Mouse (Mus musculus): ENCODE data around the gene Pdxdc1. TPM values are rescaled to one million over a fixed set of nuclear protein-coding genes. Genes with fewer than 3 reads are reported as not detected.
"Not testable (repeated sequence)": the region's sequence is repeated elsewhere in the genome, so short reads cannot be mapped to it uniquely, and the experiment has no call there.

The Pdxdc1 gene
- polyA plus RNA-seq, 1 experiment from 2014 or later, result 67.3 TPM

DNA sequence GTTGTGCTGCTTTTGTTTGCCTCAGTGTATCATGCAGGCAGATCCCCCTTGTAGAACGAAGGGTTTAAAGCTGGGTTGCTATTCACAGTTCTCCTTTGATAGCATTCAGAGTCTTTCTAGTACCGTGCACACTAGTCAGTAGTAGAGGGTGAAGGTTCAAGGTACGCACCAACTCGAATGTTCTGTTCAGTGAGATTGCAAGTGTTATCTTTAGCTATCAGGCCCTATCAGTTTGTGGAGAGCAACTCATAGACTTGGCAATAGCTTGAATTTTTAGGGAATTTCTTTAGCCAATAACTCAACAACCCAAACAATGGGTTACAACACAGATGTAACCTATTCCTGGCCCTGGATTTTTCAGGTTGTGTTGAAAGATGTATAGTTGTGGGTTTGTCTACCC, 101.7 kb downstream of the Pdxdc1 start:
- Histone ChIP-seq H3K4me1 (replicated peaks) (no peaks in the 10 kb centered on the region), H3K36me3 (peaks cover 90% of the 10 kb centered on the region), H3K27ac (no peak overlapping the region), H3K27me3 (no peaks in the 10 kb centered on the region), H3K9ac (no peak overlapping the region), H3K9me3 (no peaks in the 10 kb centered on the region), H3K4me2 (no peak overlapping the region), H3K4me3 (no peak overlapping the region)
- ATAC-seq (ENCODE audit: low FRiP score), result no peak
- WGBS, result 92% methylated on average over 4 of the region's 4 CpGs

DNA sequence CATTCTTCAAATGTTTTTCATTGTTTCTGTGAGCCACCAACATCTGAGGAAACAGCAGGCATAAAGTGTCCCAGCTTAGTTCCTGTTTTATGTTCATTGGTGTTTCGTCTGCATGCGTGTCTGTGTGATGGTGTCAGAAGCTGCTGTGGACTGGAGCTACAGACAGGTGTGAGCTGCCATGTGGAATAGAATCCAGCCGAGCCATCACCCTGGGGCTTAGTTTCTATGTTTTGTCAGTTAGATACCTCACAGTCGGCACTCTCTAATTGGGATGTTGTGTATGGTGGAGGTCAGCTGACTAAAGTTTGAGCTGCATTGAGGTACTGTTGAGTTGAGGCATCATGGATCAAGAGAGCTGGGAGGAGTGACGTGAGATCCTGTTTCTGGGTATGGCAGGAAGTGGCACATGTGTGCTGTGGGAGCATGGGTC, 106.2 kb downstream of the Pdxdc1 start:
- Histone ChIP-seq H3K4me2 (no peak overlapping the region), H3K27ac (no peak overlapping the region), H3K4me3 (no peak overlapping the region), H3K36me3 (peaks cover 93% of the 10 kb centered on the region), H3K9me3 (no peaks in the 10 kb centered on the region), H3K27me3 (no peaks in the 10 kb centered on the region), H3K9ac (no peak overlapping the region), H3K4me1 (replicated peaks) (no peaks in the 10 kb centered on the region)
- ATAC-seq (ENCODE audit: low FRiP score), result no peak
- WGBS, result 92% methylated on average over 5 of the region's 5 CpGs

DNA sequence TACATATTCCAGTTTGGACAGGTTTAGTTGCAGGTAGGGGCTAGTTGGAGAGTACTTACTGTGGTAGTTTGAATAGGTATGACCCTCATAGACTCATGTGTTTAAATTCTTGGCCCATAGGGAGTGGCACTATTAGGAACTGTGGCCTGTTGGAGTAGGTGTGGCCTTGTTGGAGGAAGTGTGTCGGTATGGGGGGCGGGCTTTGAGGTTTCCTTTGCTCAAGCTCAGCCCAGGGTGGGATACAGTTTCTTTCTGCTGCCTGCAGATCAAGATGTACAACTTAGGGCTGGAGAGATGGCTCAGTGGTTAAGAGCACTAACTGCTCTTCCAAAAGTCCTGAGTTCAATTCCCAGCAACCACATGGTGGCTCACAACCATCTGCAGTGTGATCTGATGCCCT, 109.5 kb downstream of the Pdxdc1 start:
- H3K4me3 ChIP-seq; H3K4me1 ChIP-seq (replicated peaks): not testable (repeated sequence)
- 98% methylated on average over 2 of the region's 2 CpGs for WGBS

DNA sequence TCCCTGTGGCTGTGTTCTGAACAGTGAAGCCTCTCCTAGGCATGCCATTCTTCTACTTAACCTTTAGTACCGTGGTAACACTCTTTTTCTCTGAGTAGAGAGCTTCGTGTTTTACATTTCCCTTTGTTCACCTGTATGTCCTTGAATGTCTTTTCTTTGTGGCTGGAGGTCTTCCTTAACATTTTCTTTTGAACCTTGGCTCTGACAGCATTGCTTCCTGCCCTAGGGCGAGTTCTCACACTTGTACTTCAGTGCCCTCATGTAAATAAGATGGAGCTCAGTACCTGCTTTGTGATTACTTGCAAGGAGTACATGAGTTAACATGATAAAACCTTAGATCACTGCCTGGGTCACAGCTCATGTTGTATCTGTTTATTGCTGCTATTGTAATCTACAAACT, 117.0 kb downstream of the Pdxdc1 start:
- no peak overlapping the region for H3K4me2 ChIP-seq
- peaks cover 68% of the 10 kb centered on the region for H3K36me3 ChIP-seq
- peaks cover 17% of the 10 kb centered on the region for H3K4me1 ChIP-seq (replicated peaks)
- WGBS, result 91% methylated on average over 3 of the region's 3 CpGs
- no peak overlapping the region for H3K9ac ChIP-seq
- H3K4me3 ChIP-seq, result no peak overlapping the region
- no peaks in the 10 kb centered on the region for H3K27me3 ChIP-seq
- H3K27ac ChIP-seq, result no peak overlapping the region
- no peaks in the 10 kb centered on the region for H3K9me3 ChIP-seq
- no peak for ATAC-seq (ENCODE audit: low FRiP score)

More for the DNA sequence above, 109.5 kb downstream of the Pdxdc1 start:
- H3K36me3 ChIP-seq, result peaks cover 92% of the 10 kb centered on the region
- not testable (repeated sequence) for H3K27me3 ChIP-seq; H3K27ac ChIP-seq; H3K9ac ChIP-seq; H3K4me2 ChIP-seq; H3K9me3 ChIP-seq; ATAC-seq (ENCODE audit: low FRiP score)

Small RNA genes lying within 50 kb of the gene (microRNA-seq; reads per million reads assigned to microRNA genes)
- gene Gm27734, result not detected

Other genes starting within 250 kb of the Pdxdc1 start
- gene Parn, start 235.0 kb downstream of the Pdxdc1 start, polyA plus RNA-seq (2015; fragmentation: Nextera tagmentation; extraction: Ambion mirVana), result 36.2 and 37.3 TPM in 2 replicates
- gene Bfar, start 231.3 kb downstream of the Pdxdc1 start, polyA plus RNA-seq (2015; fragmentation: Nextera tagmentation; extraction: Ambion mirVana), result 51.5 and 54.6 TPM in 2 replicates
- gene 3110001I22Rik, start 231.2 kb downstream of the Pdxdc1 start, polyA plus RNA-seq (2015; fragmentation: Nextera tagmentation; extraction: Ambion mirVana), result 8.5 and 8.9 TPM in 2 replicates
- 0.56 and 1.1 TPM in 2 replicates for gene Pla2g10, start 172.1 kb downstream of the Pdxdc1 start, polyA plus RNA-seq (2015; fragmentation: Nextera tagmentation; extraction: Ambion mirVana)
- 124 and 125 TPM in 2 replicates for gene Rrn3, start 122.4 kb downstream of the Pdxdc1 start, polyA plus RNA-seq (2015; fragmentation: Nextera tagmentation; extraction: Ambion mirVana)
- 224 and 232 TPM in 2 replicates for gene Ntan1, start 84.3 kb downstream of the Pdxdc1 start, polyA plus RNA-seq (2015; fragmentation: Nextera tagmentation; extraction: Ambion mirVana)
- gene Mpv17l, start within 50 bp of the Pdxdc1 start, polyA plus RNA-seq (2015; fragmentation: Nextera tagmentation; extraction: Ambion mirVana), result 16.0 and 17.0 TPM in 2 replicates
- 128 and 134 TPM in 2 replicates for gene 2900011O08Rik, start 83.5 kb upstream of the Pdxdc1 start, polyA plus RNA-seq (2015; fragmentation: Nextera tagmentation; extraction: Ambion mirVana)
- gene Ifitm7, start 83.8 kb upstream of the Pdxdc1 start, polyA plus RNA-seq (2015; fragmentation: Nextera tagmentation; extraction: Ambion mirVana), result 1.1 and 1.3 TPM in 2 replicates

All from hindbrain, embryonic 13.5 days (tissue).